Mouse (Mus musculus) erythroblast, embryonic 14.5 days (primary cell): ENCODE data around the gene Nfkbil1.

Experiments
- GATA1 ChIP-seq: IDR thresholded peaks from 2 replicates; pipeline ENCODE4 v1.6.1; 2012; ENCODE audit warnings: low read length, inconsistent platforms, mixed read lengths
- TAL1 ChIP-seq: IDR thresholded peaks from 3 replicates; pipeline ENCODE4 v1.6.1; 2012; ENCODE audit warnings: low read length, inconsistent platforms, mixed read lengths

DNA sequence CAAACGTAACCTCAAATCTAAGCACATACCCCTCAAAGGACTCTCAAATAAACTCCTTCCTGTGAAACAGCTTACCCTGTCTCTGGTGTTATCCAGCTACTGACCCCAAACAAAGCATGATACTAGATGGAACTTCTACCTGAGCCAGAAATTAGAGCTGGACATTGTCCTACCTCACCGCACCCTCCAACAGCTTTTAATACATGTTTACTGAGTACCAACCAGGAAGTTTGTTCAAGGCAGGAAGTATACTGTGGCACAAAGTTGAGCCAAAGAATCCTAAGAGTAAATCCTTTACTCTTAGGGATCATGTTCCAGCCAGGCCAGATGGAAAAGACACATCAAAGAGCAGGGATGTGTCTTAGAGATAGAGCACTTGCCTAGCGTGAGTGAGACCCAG lies 25.0 kb downstream of the Nfkbil1 start:
- no peak for TF ChIP-seq TAL1
- TF ChIP-seq GATA1: no peak
